Mouse (Mus musculus) midbrain, postnatal 0 days (tissue): ENCODE measurements at regions not wholly inside any gene's neighbourhood (a gene's known extent, or its start where the extent isn't known, plus 50 kb on each side); places are given as distances from the start of the nearest gene placed in this dataset.

ENCODE experiments used
- ATAC-seq: fragments of 200-750 bp; cut with Nextera tagmentation; 2 replicates; pipeline ENCODE4 v1.8.0; 2017; ENCODE audit warnings: moderate number of reproducible peaks, mild to moderate bottlenecking, moderate TSS enrichment, moderate library complexity; ENCODE audit not compliant: low FRiP score
- DNase-seq: peaks from one replicate; pipeline ENCODE4 v3.0.0-alpha.2; 2015; ENCODE audit warnings: low spot score
- H3K27ac ChIP-seq: fragments of 300-500 bp; sonication (generic); 2 replicates; pipeline ENCODE4 v1.5.1; 2014; ENCODE audit warnings: low read depth, mild to moderate bottlenecking, low read length, mixed read lengths
- H3K27me3 ChIP-seq: fragments of 300-500 bp; sonication (generic); 2 replicates; pipeline ENCODE4 v1.6.1; 2014; ENCODE audit warnings: low read length, control low read depth, mixed read lengths; ENCODE audit not compliant: insufficient read depth
- H3K36me3 ChIP-seq: fragments of 300-500 bp; sonication (generic); 2 replicates; pipeline ENCODE4 v1.6.1; 2014; ENCODE audit warnings: low read length, control low read depth, mixed read lengths; ENCODE audit not compliant: insufficient read depth
- H3K4me1 ChIP-seq: fragments of 300-500 bp; sonication (generic); 2 replicates; pipeline ENCODE4 v1.6.1; 2014; ENCODE audit warnings: mild to moderate bottlenecking, control low read depth, antibody characterized with exemption, low read length, mixed read lengths; ENCODE audit not compliant: insufficient read depth
- H3K4me2 ChIP-seq: fragments of 300-500 bp; sonication (generic); 2 replicates; pipeline ENCODE4 v1.6.1; 2014; ENCODE audit warnings: low read depth, mild to moderate bottlenecking, low read length, mixed read lengths; ENCODE audit not compliant: poor library complexity, severe bottlenecking
- H3K4me3 ChIP-seq: fragments of 300-500 bp; sonication (generic); 2 replicates; pipeline ENCODE4 v1.5.1; 2014; ENCODE audit warnings: low read depth, mild to moderate bottlenecking, low read length, moderate library complexity
- H3K9ac ChIP-seq: fragments of 300-500 bp; sonication (generic); replicated peaks from 2 replicates; pipeline ENCODE4 v1.6.1; 2014; ENCODE audit warnings: mild to moderate bottlenecking, low read length, moderate library complexity, mixed read lengths; ENCODE audit not compliant: poor library complexity, severe bottlenecking
- H3K9me3 ChIP-seq: fragments of 300-500 bp; sonication (generic); 2 replicates; pipeline ENCODE4 v1.6.1; 2016; ENCODE audit warnings: low read length, control low read depth
- CTCF ChIP-seq: IDR thresholded peaks from 2 replicates; pipeline ENCODE4 v1.5.1; 2016; ENCODE audit warnings: antibody characterized with exemption, mild to moderate bottlenecking
- WGBS: fragments of 180-500 bp; shearing (Covaris S2); extraction: QIAGEN DNeasy Blood & Tissue Kit; methylation state at CpG from one replicate; pipeline ENCODE4 v1.1.7; 2014; 5-methylcytosine and 5-hydroxymethylcytosine counted together

DNA sequence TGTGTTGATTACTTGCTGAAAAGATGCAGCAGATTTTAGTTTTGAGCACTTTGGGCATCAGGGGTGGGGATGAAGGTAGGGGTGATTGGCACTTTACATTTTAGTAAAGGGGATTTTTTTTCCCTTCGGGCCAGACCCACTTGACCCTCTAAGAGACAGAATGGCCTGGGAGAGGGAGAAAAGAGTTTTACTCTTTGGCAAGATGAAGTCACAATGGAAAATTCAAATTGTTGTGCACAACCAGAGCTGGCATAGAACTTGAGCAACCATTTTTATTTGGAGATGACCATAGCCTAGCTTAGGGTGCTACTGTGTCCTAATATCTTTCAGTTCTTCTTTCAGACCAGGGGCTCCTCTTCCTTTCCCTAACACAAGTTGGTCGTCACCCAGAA is 88.5 kb upstream of the Ssbp2 start:
- 32% methylated on average over 2 of the region's 2 CpGs for WGBS
- no peak overlapping the region for H3K9ac ChIP-seq

DNA sequence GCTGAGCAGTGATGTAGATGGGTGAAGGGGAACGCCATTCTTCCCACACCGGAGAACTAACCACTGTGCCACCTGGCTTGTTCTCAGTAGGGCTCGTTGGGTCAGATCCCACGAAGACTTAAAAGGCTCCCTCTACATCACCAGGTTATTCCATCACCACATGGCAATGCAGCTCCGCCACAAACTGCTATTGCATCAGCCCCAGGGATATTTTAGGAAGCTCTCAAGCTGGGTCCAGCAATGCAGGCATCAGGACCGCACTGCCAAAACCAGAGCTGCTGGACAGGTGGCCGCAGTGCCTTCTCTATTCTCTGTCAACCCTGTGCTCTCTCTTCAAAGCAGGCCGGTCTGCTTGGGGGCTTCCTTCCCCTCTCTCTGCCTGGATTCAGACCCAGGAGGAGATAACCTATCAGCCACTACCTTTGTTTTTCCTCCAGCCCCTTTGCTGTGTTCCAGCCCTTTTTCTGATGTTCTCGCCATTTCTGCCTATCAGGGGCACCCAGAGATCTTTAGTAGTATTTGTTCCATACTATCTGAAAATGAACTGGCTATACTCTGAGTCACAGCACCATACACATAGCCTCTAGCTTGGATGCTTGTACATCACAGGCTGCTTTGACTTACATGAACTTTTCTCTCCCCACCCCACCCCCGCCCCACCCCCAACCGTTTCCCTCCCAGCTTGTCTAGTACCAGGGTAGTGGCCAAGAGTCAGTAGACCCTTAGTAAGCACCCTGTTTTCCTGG is 87.8 kb upstream of the Ssbp2 start:
- no peak for TF ChIP-seq CTCF
- Histone ChIP-seq H3K27me3 (no peaks in the 10 kb centered on the region), H3K36me3 (no peaks in the 10 kb centered on the region), H3K4me2 (no peak overlapping the region), H3K9me3 (no peaks in the 10 kb centered on the region), H3K4me3 (no peak overlapping the region), H3K27ac (peak overlapping the region; percentile 88), H3K4me1 (peaks cover 20% of the 10 kb centered on the region), H3K9ac (no peak overlapping the region)
- ATAC-seq (no peak), DNase-seq (no peak)
- 64% methylated on average over 11 of the region's 11 CpGs for WGBS

More for the DNA sequence above, 88.5 kb upstream of the Ssbp2 start:
- H3K4me2 ChIP-seq, result peak overlapping the region; percentile 69; the same call in 1 of the 2 replicates
- DNase-seq (no peak), ATAC-seq (0 out of 2 replicates have a peak, but pooled peaks have one; percentile 6)
- peaks cover 20% of the 10 kb centered on the region for H3K4me1 ChIP-seq
- H3K27ac ChIP-seq, result peak overlapping the region; percentile 88
- H3K4me3 ChIP-seq, result peak overlapping the region; percentile 35; the same call in 1 of the 2 replicates
- no peaks in the 10 kb centered on the region for H3K27me3 ChIP-seq
- no peaks in the 10 kb centered on the region for H3K9me3 ChIP-seq
- H3K36me3 ChIP-seq, result no peaks in the 10 kb centered on the region
- TF ChIP-seq CTCF, result no peak

DNA sequence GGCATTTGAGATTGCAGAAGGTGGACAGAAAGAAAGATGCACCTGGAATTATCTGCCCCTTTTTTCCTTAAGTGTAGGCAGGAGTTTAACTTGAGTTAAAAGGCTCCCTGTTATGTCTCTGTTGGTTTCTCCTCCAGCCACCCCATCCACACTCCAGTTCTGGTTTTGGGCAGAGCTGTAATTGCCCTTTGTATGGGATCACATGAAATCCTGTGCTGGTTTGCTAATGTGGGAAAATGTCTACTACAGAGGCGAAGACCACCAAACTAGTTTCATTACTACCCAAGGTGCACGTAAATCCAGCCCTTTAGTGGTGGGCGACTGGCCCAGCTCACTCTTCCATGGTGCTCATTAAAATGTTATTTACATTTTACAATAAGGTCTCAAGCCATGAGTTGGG is 85.9 kb upstream of the Ssbp2 start:
- Histone ChIP-seq H3K9me3 (no peaks in the 10 kb centered on the region), H3K4me1 (peaks cover 16% of the 10 kb centered on the region; the same call in 1 of the 2 replicates), H3K4me3 (no peak overlapping the region), H3K4me2 (no peak overlapping the region), H3K27ac (0 out of 2 replicates have a peak overlapping the region, but pooled peaks have one; percentile 20), H3K27me3 (no peaks in the 10 kb centered on the region), H3K36me3 (no peaks in the 10 kb centered on the region), H3K9ac (no peak overlapping the region)
- DNase-seq (peak; percentile 62), ATAC-seq (no peak)
- 14% methylated on average over 3 of the region's 3 CpGs for WGBS
- no peak for TF ChIP-seq CTCF

DNA sequence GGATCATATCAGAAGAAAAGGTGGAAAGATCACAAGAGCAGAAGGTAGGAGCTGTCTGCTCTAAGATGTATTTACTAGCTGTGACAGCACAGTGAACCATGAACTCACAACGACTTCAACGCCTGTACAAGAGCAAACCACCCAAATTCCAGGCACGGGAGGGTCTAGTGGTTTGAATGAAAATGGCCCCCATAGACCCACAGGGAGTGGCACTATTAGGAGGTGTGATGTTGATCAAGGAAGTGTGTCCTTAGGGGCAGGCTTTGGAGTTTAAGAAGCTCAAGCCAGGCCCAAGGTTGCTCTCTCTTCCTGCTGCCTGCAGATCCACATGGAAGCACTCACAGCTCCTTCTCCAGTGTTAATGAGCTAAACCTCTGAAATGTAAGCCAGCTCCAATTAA is 83.5 kb upstream of the Ssbp2 start:
- Histone ChIP-seq H3K36me3 (no peaks in the 10 kb centered on the region), H3K4me2 (no peak overlapping the region), H3K27ac (no peak overlapping the region), H3K4me3 (no peak overlapping the region), H3K9ac (no peak overlapping the region), H3K4me1 (peaks cover 7% of the 10 kb centered on the region; the same call in 1 of the 2 replicates), H3K9me3 (no peaks in the 10 kb centered on the region), H3K27me3 (no peaks in the 10 kb centered on the region)
- no peak for DNase-seq
- no peak for TF ChIP-seq CTCF
- WGBS, result 93% methylated on average over 3 of the region's 3 CpGs
- ATAC-seq, result no peak

DNA sequence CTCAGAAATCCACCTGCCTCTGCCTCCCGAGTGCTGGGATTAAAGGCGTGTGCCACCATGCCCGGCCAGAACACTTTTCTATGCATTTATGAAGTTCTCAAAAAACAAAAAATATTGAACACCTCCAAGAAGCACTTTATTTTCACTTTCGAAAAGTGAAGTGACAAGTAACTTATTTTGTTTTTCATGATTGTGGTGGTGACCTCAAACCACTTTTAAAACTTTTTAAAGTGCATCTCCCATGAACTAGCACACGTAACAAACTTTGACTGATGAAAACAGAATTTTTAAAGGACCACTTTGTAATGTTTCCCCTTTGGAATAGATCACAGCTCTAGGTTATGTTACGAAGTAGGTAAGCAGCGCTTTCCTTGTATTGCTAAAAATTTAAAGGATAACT is 82.7 kb upstream of the Ssbp2 start:
- Histone ChIP-seq H3K9ac (no peak overlapping the region), H3K9me3 (no peaks in the 10 kb centered on the region), H3K4me1 (0 out of 2 replicates have a peak, but pooled peaks cover 3% of the 10 kb centered on the region), H3K27me3 (no peaks in the 10 kb centered on the region), H3K4me3 (no peak overlapping the region), H3K4me2 (no peak overlapping the region), H3K36me3 (no peaks in the 10 kb centered on the region), H3K27ac (no peak overlapping the region)
- DNase-seq, result no peak
- ATAC-seq, result no peak
- TF ChIP-seq CTCF, result no peak
- WGBS, result 92% methylated on average over 7 of the region's 7 CpGs

DNA sequence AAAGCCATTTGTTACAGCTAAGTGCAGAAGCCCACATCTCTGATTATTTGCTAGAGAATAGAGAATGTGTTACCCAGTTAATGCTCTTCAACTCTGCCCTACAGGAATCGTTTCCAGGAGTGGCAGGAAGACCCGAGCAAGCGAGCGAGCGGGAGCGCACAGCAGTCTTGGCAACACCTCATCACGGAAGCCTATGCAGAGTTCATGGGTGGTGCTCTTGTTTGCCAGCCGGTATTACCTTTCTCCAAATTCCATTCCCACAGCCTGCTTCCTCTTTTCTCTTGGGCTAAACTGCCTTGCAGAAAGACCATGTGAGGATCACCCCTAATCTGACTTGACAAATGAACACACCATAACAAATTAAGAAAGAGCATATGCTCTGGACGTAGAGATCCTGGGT is 82.1 kb upstream of the Ssbp2 start:
- TF ChIP-seq CTCF, result no peak
- Histone ChIP-seq H3K9ac (no peak overlapping the region), H3K4me3 (no peak overlapping the region), H3K9me3 (no peaks in the 10 kb centered on the region), H3K4me1 (0 out of 2 replicates have a peak, but pooled peaks cover 3% of the 10 kb centered on the region), H3K27me3 (no peaks in the 10 kb centered on the region), H3K4me2 (no peak overlapping the region), H3K36me3 (no peaks in the 10 kb centered on the region), H3K27ac (no peak overlapping the region)
- DNase-seq (no peak), ATAC-seq (no peak)
- WGBS, result 77% methylated on average over 9 of the region's 9 CpGs
